Mouse (Mus musculus) adrenal gland (tissue): ENCODE measurements around the gene Car12.

Experiments used
- intact Hi-C: fragments of 180-260 bp; cut with DNase I; formaldehyde crosslinking; loops from one replicate; pipeline ENCODE4 v1.15.1; 2025
- long read RNA-seq, 2 experiments: library from polyadenylated mRNA; unstranded; transcript quantifications; one replicate each; pipeline ENCODE4 v2.0.0; 2020; ENCODE audit warnings: borderline replicate concordance in 1 of 2; ENCODE audit not compliant: insufficient replicate concordance in 1 of 2

Car12 gene
- long read RNA-seq, experiment 1, partial matches to known transcripts, result 0 of 1 reads
- long read RNA-seq, experiment 1, other reads (novel, unspliced or antisense), result 0 of 1 reads
- long read RNA-seq, experiment 2, result 0 reads

DNA sequence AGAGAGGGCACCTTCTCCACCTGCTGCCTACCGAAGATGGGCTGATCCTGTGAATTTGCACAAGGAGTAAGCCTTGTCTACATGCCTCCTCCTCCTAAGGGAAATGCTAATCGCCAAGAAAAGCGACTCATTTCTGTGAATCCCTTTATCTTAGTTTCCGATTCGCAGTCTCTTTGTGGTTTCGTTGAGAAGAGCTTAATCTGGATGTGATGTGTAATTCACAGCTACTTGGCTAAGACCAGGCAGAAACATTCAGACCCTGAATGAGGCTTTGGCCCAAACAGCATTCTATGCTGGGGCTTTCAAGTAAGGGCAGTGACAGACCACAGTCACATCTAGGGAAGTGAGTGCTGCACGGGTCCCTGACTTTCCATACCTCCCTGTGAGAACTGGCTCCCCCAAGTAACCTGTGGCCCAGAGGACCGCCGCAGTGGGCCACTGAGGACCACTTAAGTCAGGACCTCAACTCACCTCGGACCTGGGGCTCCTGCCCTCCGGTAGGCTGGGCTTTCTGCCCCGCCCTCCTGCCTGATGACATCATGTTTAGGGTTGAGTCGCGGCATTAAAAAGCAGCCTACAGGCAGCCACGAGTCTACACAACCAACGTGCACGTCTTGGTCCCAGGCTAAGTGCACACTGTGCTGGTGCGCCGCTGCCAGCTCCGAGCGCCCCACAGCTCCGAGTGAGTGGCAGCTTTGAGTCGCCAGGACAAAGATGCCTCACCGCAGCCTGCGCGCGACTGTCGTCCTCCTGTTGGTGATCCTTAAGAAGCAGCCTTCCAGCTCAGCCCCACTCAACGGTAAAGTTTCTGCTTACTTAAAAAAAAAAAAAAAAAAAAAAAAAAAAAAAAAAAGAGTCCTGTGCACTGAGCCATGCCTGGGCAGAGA lies at the start of gene Car12:
Car12 (plus strand) TSS at position 552 of the 887 bp plus-strand sequence.
- intact Hi-C loops, result no loop called here

DNA sequence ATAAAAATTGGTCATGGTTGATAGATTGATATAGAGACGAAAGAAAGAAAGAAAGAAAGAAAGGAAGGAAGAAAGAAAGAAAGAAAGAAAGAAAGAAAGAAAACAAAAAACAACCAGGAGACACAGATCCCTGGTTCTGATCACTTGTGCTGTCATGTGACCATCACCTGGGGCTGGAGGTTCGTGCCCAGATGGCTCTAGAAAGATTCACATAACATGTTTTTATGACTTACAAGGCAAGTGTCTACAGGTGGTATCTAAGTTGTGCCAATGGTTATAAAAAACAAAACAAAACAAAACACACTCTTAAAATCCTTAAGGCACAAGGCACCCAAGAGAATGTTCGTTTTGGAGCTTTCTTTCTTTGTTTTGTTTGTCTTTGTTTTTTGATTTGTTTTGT lies 49.7 kb upstream of the Car12 start:
- intact Hi-C loops, result no loop called here

DNA sequence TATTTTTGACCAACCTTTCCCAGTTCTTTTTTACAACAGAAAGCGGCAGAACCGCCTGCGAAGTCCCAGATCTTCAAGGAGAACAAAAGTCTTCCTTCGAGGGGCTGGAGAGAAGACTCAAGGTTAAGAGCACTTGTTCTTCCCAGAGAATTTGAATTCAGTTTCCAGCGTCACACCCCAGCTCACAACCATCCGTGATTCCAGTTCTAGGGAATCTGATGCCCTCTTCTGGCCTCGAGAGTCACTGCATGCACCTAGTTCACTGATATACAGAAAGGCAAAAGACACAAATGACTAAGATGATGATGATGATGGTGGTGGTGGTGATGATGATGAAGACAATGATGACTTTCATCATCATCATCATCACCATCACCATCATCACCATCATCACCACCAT lies 48.9 kb upstream of the Car12 start:
- intact Hi-C loops, result no loop called here

DNA sequence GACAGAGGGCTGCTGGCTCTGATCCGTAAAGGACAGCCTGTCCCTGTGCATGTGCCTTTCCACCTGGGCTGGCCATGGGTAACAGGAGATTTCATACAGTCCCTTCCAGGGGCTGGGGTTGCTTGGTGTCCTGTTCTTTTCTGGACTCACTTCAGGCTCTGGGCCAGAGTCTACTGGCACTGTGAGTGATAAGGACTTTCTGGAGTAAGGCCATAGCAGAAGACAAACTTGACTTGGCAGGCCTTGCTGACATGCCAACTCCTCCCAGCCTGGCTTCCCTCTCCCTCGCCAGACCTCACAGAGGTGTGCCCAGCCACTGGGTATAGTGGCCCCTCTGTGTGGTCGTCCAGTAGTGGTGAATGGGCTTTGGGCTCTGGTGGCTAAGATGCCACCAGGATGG lies 47.3 kb upstream of the Car12 start:
- intact Hi-C loops, result no loop called here

GRCm38 (mm10) chr9:66667046-66667445 lies 46.4 kb upstream of the Car12 start:
- intact Hi-C loops, result no loop called here

DNA sequence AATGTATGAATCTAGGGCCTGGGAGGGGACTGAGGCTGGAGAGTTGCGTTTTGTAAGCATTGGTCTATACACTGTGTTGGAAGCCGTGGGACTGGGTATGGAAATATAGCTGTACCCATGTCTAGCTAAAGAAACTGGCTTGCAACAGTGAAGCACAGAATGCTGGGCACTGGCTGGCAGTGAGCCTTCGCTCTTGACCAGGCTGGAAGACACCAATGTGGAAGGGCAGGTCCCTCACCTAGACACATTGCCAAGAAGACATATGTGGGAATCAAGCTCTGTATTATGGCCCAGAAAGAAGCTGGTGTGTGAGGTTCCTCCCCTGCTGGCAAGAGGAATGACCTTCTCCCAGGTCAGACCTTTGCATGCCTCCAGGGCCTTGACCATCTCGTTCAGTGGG lies 45.6 kb upstream of the Car12 start:
- intact Hi-C loops, result no loop called here

DNA sequence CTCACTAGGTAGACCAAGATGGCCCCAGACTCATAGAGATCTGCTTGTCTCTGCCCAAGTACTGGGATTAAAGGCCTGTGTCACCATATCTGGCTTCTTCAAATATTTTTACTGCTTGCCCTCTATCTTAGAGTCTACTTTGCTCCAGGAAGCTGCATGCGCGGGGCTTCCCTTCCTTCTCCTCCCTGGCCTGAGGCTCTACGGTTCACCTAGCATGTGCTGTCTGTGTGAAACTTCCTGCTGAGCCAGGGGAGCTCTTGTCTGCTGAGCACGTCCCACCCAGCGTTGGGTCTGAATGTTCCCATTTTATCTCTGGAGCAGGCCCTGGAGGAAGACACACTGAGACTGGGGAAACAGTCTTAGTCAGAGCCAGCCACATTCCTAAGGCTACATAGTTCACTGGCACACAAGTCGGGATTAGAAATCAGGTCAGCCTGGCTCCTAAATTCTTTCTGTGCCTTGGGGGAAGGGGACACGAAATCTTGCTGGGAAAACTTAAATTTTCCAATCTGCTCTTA lies 43.9 kb upstream of the Car12 start:
- intact Hi-C loops, result no loop called here

DNA sequence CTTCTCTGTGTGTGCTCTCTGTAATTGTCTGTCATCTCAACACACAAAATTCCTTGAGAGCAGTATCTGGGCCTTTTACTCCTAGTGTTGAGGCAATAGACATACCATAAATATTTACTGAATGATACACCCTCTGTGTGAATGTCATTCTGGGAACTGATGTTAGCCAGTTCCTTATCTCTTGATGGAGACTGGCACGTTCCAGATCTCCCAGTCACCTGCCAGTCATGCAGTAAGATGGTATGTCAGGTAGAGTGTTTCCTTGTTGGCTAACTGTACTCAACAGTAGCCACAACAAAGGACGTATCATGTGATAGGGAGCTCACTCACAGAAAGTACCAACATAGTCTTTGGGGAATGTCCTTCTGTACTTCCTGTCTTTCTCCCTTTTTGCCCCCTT lies 39.7 kb upstream of the Car12 start:
- intact Hi-C loops, result no loop called here

DNA sequence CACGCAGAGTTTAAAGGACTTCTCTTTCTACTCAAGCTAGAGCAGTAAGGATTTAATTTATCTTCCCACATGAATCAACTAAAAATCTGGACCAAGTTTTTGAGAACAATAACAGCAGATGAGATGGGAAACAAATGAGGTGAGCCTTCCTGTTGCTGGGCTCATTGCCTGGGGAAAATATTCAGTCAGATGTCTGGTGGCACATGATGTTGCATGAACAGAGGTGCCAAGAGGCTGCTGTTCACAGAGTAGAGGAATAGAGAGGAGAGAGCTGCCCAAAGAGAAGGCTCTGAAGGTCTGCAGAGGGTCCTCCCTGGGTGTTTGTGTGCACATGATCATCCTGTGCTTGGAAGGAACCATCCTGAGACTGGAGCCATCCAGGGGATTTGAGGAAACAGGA lies 37.9 kb upstream of the Car12 start:
- intact Hi-C loops, result no loop called here

DNA sequence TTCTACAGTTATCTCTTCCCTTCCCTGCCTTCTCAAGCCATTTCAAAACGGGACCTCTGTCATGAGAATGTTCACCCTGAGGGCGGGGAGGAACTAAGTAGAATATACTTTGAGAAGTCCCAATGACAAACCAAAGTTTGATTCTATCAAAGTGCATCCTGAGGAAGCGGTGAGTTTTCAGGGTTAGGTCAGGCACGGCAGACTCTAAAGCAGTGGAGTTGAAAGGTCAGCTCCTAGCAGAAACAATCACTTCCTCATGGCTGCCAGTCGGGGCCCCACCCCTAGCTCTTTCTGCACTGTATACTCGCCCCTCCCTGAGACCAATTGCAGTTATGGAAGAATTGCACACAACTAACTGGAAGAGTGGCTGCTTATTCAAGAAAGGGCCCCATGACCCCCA lies 33.4 kb upstream of the Car12 start:
- intact Hi-C loops, result no loop called here

DNA sequence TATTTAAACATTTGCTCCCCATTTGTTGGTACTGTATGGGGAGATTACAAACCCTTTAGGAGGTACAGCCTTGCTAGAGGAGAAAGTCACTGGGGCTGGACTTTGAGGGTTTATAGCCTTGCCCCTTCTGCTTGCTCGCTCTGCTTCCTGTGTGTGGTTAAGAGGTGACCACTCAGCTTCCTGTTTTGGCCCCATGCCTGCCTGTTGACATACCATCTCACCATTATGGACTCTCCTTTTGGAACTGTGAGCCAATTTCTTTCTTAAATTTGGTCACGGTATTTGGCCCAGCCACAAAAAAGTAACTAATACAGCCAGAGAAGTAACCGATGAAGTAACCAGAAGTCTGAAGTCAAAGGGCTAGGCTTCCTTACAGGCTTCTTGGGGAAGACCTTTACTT lies 30.7 kb upstream of the Car12 start:
- intact Hi-C loops, result no loop called here

DNA sequence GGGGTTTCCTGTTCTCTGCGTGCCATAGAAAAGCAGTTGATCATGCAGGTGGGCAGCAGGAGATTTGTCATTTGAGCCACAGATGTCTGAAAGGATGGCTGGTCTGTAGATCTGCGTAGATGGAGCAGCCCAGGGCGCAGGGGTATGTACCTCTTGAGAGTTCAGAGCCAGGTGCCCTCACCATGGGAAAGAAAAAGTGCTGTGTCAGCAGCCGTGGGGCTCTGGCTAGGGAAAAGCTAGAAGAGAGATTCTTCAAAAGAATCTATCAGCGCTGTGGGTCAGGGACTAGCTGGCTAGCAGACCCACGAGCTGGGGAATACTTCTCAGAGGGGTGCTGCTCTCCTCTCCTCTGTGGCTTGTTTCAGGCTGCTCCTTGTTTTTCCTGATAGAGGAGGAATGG lies 27.8 kb upstream of the Car12 start:
- intact Hi-C loops, result no loop called here

GRCm38 (mm10) chr9:66687713-66688112 lies 25.8 kb upstream of the Car12 start:
- intact Hi-C loops, result no loop called here

DNA sequence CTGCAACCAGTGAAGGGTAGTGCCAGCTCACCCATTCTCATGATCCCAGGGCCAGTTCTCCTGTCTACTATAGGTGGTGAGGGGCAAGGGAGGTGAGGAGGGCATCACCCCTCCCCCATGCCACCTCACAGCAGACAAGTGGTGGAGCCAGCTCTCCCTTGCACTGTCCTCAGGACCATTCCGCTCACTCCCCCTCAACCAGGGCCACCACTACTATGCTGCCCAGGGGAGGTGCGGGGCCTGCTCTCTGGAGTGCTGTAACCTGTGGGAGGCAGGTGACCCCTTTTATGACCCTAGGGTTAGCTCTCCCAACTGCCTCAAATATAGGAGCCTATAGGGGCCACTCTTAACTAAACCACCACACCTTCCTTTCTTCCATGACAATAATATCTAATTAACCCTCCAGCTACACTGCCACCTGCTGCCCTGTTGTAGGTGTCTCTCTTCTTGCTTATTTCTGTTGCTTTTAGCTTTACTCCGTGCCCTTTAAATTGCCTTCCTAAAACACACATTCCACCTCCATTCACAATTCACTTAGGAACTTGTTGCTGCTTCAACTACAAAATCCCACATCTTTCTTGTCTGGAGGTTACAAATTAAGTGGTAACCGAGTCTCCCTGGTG lies 21.7 kb upstream of the Car12 start:
- intact Hi-C loops, result no loop called here

DNA sequence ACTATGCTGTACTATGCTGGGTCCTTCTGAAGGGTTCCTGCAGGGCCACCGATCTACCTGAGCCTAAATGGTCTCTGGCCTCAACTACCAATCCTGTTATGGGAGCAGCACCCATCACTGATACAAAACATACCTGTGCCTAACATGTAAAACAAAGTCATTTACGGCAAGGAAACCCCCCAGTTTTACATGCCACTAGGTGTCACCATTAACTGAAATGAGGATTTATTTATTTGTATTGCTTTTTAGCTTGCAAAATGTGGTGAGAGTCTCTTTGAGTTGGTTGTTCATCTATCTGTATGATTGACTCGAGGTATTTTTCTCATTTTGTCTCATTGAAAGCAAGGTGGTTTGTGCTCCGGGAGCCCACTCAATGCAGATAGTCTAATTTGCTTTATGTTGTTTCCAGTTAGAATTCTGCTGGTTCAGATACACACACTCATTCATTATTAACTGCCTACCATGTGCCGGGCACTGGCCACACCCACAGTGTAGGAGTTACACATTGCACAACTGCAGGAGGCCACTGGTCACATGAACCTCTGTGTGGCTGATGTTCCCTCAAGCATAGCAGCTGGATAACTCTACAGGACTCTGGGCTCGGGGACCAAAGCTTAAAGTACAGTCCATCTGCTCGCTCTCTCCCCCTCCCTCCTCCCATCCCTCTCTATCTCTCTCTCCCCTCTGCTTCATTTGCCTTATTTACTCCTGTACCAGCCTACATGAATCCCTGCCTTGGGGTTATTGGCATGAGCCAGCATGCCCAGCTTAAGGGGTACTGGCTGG lies 15.9 kb upstream of the Car12 start:
- intact Hi-C loops, result no loop called here

DNA sequence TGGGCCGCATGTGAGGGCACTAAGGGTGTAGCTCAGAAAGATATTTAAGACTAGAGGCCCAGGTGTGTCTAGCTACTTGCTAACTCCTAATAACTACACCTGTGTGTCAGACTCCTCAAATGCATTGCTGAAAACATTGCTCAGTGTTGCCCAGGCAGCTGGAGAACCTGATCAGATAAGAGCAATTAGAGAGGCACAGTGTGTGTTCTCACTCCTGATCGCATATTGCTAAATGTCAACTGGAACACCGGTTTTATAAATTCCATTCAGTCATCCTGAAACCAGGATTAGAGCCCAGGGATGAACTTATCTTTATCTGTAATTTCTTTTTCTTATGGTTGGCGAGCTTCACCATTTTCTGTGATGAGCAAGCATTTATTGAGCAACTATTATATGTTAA lies 13.7 kb upstream of the Car12 start:
- intact Hi-C loops, result no loop called here

- intact Hi-C loops, result no loop called here
These were observed 10.5 kb upstream of the Car12 start for GRCm38 (mm10) chr9:66703002-66703401.

- intact Hi-C loops, result loop anchor here (1.0 kb wide), 1 partner anchor 59 kb away; no protein-coding TSS in a partner anchor
These were observed 8.1 kb upstream of the Car12 start for GRCm38 (mm10) chr9:66705354-66705753.

DNA sequence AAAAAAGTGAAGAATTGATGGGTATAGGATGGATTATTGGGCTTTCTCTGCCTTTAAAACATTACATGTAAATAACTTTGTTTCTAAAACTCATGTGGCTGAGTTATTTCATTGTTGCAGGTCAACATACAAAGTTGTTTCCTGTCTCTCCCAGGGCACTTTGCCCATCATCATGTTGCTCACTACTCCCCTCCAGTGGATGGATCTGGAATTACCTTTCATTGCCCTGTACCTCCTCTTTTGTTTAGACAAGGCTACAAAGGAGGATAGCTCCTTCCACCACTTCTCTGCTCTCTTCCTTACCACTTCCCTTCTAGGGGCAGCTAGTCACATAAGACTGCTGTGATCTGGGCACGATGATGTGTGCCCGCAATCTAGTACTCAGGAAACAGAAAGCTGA lies 7.7 kb upstream of the Car12 start:
- intact Hi-C loops, result loop anchor here (1.0 kb wide), 1 partner anchor 59 kb away; no protein-coding TSS in a partner anchor

DNA sequence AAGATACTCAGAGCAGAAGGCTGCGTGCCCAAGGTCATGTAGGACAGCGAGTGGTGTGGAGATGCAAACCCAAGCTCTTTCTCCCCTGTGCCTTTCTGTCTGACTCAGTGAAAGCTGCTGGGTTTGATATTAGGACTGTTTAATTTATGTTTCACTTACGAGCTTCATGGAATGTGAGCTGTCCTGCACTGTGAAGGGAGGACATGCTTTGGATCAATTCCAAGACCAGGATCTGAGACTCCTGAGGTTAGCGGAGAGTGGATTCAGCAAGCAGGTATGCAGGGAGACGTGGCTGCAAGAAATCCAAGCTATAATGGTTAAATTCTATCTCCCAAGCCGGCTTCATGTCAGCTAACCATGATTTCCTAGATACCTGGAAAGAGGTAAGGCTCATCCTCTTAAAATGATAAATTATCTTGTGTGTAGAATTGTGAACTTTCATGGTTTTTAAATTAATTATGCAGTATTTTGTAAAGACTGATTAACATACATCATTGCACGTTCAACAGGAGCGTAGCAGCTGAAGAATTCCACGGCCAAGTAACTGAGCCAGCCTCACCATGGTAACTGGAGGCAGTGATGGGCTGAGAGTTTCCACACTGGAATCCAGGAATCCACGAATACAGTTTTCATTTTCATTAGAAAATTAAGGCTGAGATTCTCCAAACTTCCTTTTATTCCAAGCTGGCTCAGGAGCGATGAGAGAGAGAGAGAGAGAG lies 5.3 kb upstream of the Car12 start:
- intact Hi-C loops, result no loop called here
